Mouse (Mus musculus): ENCODE data around the gene Gm45837. TPM values are rescaled to one million over a fixed set of nuclear protein-coding genes. Genes with fewer than 3 reads are reported as not detected.

The Gm45837 gene
- polyA plus RNA-seq, 1 experiment from 2014 or later: not detected

DNA sequence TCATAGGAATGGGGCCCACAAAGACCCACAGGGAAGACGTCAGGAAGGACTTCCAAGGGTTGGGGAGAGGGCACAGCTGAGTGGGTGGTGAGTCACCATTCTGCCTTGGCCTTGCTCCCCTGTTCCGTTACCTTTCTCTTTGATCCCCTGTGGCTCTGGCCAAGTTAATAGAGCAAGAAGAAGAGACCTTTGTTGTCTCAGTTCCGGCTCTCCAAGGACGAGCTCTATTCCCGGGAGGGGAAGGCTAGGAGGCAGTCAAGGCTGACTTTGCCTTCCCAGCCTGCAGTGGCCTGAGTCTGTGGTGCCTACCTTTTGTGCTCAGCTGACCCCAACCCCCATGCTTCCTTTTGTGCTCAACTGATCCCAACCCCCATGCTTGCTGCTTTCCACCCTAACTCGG is 70.0 kb downstream of the Gm45837 start:
- Histone ChIP-seq H3K27me3 (ENCODE audit: insufficient read depth, low read length) (no peaks in the 10 kb centered on the region), H3K27ac (ENCODE audit: low read depth) (peak overlapping the region; percentile 4; the same call in 1 of the 2 replicates), H3K9ac (no peak overlapping the region), H3K4me2 (no peak overlapping the region), H3K4me1 (ENCODE audit: insufficient read depth) (no peaks in the 10 kb centered on the region), H3K36me3 (ENCODE audit: insufficient read depth) (no peaks in the 10 kb centered on the region), H3K4me3 (ENCODE audit: low read depth, low read length) (no peak overlapping the region), H3K9me3 (ENCODE audit: low read depth, low read length) (no peaks in the 10 kb centered on the region)
- TF ChIP-seq CTCF (IDR thresholded peaks at IDR 0.05; ENCODE audit: low read depth): no peak
- 63% methylated on average over 6 of the region's 6 CpGs for WGBS
- ATAC-seq (ENCODE audit: insufficient read depth) (no peak), DNase-seq (peak; percentile 29)

DNA sequence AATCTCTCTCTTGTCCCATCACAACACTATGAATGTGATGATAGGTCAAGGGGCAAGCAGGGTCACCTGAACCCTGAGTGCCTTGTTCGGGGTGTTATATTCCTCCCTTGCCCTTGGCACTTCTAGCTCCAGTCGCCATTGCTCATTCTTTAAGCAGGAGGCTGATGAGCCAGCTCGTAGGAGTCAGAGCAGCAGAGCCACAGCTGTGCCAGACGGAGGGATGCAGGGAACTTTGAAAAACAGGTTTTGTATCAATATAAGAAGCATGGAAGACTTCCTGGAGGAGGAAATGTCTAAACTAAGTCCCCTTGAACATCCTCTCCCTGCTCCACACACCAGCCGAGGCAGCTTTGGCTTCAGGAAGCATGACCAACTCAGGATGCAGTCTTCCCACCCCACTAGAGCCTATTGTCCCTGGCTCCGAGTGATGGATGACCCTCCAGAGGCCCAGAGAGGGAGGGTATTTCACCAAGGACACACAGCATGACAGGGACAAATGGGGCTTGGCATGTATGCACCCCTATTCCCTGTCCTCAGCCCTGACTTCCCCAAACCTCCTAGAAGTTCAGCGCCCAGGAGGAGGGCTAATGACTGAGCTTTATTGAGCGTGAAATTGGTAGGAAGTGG is 71.3 kb downstream of the Gm45837 start:
- Histone ChIP-seq H3K36me3 (ENCODE audit: insufficient read depth) (no peaks in the 10 kb centered on the region), H3K4me1 (ENCODE audit: insufficient read depth) (no peaks in the 10 kb centered on the region), H3K27me3 (ENCODE audit: insufficient read depth, low read length) (no peaks in the 10 kb centered on the region), H3K27ac (ENCODE audit: low read depth) (no peak overlapping the region), H3K9ac (no peak overlapping the region), H3K9me3 (ENCODE audit: low read depth, low read length) (no peaks in the 10 kb centered on the region), H3K4me3 (ENCODE audit: low read depth, low read length) (no peak overlapping the region), H3K4me2 (no peak overlapping the region)
- 49% methylated on average over 8 of the region's 8 CpGs for WGBS
- DNase-seq (peak; percentile 34), ATAC-seq (ENCODE audit: insufficient read depth) (peak; percentile 42)
- TF ChIP-seq CTCF (IDR thresholded peaks at IDR 0.05; ENCODE audit: low read depth): no peak

DNA sequence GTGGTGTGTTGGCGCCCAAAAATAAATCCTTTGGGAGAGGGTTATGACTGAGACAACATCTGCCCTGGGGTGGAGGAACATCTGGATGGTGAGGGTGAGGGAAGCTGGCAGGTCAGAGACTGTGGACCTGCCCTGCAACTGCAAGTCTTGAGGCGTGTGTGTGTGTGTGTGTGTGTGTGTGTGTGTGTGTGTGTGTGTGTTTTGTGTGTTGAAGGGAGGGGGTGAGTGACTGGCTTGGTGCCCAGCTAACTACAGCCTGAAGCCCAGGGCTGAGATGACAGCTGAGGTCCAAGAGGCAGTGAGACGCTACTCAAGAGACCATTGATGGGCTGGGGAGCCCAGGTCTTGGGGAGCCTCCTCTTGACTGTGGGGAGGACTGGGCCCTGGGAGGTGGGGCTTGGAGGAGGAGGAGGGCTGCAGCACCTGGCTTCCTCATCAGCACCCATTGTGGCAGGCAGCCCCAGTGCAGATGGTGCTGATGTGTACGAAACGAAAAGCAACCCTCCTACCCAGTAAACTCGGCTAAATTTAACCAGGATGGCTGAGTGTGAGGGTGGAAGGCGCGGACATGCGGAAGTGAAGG is 71.9 kb downstream of the Gm45837 start:
- no peak for ATAC-seq (ENCODE audit: insufficient read depth)
- no peaks in the 10 kb centered on the region for H3K4me1 ChIP-seq (ENCODE audit: insufficient read depth)
- DNase-seq: peak; percentile 60
- no peak overlapping the region for H3K4me2 ChIP-seq
- no peaks in the 10 kb centered on the region for H3K36me3 ChIP-seq (ENCODE audit: insufficient read depth)
- TF ChIP-seq CTCF (IDR thresholded peaks at IDR 0.05; ENCODE audit: low read depth): no peak
- H3K27ac ChIP-seq (ENCODE audit: low read depth): no peak overlapping the region
- no peak overlapping the region for H3K4me3 ChIP-seq (ENCODE audit: low read depth, low read length)
- 58% methylated on average over 9 of the region's 9 CpGs for WGBS
- no peaks in the 10 kb centered on the region for H3K9me3 ChIP-seq (ENCODE audit: low read depth, low read length)
- no peak overlapping the region for H3K9ac ChIP-seq
- H3K27me3 ChIP-seq (ENCODE audit: insufficient read depth, low read length): no peaks in the 10 kb centered on the region

DNA sequence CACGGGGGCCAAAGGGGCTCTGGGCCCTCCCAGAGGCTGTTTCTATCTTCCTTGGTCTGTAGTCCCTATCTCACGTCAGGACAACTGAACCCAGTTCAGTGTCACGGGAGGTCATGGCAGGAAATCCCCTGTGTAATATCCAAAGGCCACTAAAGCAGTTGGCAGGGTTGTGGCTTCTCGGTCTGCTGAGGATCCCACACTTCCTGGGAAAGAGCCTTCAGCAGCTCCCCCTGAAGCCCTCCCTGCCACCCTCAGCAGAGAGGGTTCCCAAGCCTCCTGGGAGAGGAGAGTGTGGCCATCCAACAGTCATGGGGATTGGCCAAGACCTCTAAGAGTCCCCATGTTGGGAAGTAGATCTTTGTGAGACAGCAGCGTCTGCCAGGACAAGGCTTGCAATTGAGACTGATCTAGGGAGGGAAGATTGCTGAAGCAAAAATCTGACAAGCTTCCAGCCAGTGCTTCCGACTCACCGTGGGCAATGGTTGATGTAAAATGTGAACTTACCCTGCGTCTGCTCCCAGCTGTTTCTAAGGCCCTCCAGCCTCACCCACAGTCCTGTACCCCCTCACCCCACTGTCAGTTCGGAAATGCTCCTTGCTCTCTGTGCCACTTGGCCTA is 72.9 kb downstream of the Gm45837 start:
- 62% methylated on average over 9 of the region's 9 CpGs for WGBS
- DNase-seq: no peak
- Histone ChIP-seq H3K27ac (ENCODE audit: low read depth) (no peak overlapping the region), H3K9ac (no peak overlapping the region), H3K36me3 (ENCODE audit: insufficient read depth) (no peaks in the 10 kb centered on the region), H3K4me1 (ENCODE audit: insufficient read depth) (no peaks in the 10 kb centered on the region), H3K9me3 (ENCODE audit: low read depth, low read length) (no peaks in the 10 kb centered on the region), H3K4me2 (no peak overlapping the region), H3K4me3 (ENCODE audit: low read depth, low read length) (no peak overlapping the region), H3K27me3 (ENCODE audit: insufficient read depth, low read length) (no peaks in the 10 kb centered on the region)
- no peak for ATAC-seq (ENCODE audit: insufficient read depth)
- TF ChIP-seq CTCF (IDR thresholded peaks at IDR 0.05; ENCODE audit: low read depth): no peak

DNA sequence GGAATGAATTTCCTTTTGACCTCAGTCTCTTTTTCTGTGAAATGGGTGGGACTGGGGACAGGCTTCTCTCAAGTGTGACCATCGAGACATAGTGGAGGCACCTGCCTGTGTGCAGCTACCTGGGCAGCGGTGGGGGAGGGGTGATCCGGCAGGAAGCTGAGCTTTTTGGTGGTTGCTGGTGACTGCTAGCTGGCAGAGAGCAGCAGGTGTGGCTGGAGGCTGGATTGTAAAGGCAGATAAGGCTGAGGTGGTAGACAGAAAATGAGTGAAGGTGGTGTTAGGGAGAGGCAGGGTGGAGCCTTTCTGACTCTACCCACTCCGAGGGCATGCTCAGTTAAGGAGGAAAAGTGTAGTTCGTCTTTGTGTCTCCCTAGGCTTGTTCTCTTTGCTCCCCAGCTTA is 76.4 kb downstream of the Gm45837 start:
- Histone ChIP-seq H3K9me3 (ENCODE audit: low read depth, low read length) (no peaks in the 10 kb centered on the region), H3K9ac (no peak overlapping the region), H3K36me3 (ENCODE audit: insufficient read depth) (no peaks in the 10 kb centered on the region), H3K27me3 (ENCODE audit: insufficient read depth, low read length) (no peaks in the 10 kb centered on the region), H3K27ac (ENCODE audit: low read depth) (no peak overlapping the region), H3K4me1 (ENCODE audit: insufficient read depth) (no peaks in the 10 kb centered on the region), H3K4me3 (ENCODE audit: low read depth, low read length) (no peak overlapping the region), H3K4me2 (no peak overlapping the region)
- DNase-seq (no peak), ATAC-seq (ENCODE audit: insufficient read depth) (no peak)
- no peak for TF ChIP-seq CTCF (IDR thresholded peaks at IDR 0.05; ENCODE audit: low read depth)
- WGBS: 65% methylated on average over 5 of the region's 5 CpGs

DNA sequence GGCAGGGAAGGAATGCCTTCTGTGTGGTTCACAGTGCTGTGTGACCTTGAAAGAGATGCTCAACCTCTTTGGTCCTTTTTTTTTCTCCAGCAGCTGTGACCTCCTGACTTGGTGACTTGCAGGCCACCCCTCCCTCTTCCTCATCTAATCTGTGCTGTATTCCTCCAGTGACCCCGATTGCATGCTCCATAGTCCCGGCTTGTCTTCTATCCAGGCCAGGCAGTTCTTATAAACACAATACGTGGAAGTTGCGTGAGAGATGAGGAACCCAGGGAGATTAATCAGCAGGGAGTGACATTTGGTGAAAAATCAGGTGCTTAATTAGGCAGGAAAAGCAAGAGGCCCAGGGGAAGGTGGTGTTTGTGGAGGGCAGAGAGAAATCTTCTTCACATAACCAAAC is 80.3 kb downstream of the Gm45837 start:
- H3K27me3 ChIP-seq (ENCODE audit: insufficient read depth, low read length): no peaks in the 10 kb centered on the region; the same call in 1 of the 2 replicates
- no peaks in the 10 kb centered on the region for H3K9me3 ChIP-seq (ENCODE audit: low read depth, low read length)
- 20% methylated on average over 4 of the region's 4 CpGs for WGBS
- no peak overlapping the region for H3K9ac ChIP-seq
- DNase-seq: no peak
- H3K36me3 ChIP-seq (ENCODE audit: insufficient read depth): no peaks in the 10 kb centered on the region
- H3K4me2 ChIP-seq: no peak overlapping the region
- H3K4me3 ChIP-seq (ENCODE audit: low read depth, low read length): no peak overlapping the region
- no peak for TF ChIP-seq CTCF (IDR thresholded peaks at IDR 0.05; ENCODE audit: low read depth)
- H3K27ac ChIP-seq (ENCODE audit: low read depth): no peak overlapping the region
- ATAC-seq (ENCODE audit: insufficient read depth): no peak
- H3K4me1 ChIP-seq (ENCODE audit: insufficient read depth): no peaks in the 10 kb centered on the region

DNA sequence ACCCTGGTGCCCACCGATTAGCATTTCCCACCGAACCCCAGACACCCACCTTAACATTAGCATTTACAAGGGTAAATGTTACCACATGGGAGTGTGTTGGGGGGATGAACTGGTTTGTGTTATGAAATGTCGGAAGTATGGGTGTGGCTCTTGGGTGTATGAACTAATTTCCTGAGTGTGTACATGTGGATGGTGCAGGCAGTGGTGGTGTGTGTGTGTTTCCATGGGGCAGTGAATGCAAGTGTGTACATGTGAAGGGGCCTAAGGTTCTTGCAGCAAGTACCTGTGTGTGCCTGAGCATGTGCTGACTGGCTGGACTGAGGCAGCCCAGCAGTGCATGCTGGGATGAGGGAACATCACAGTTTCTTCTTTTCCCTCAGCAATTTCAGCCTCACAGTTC is 87.7 kb downstream of the Gm45837 start:
- TF ChIP-seq CTCF (IDR thresholded peaks at IDR 0.05; ENCODE audit: low read depth): no peak
- WGBS: 76% methylated on average over 3 of the region's 3 CpGs
- no peaks in the 10 kb centered on the region for H3K9me3 ChIP-seq (ENCODE audit: low read depth, low read length)
- H3K4me3 ChIP-seq (ENCODE audit: low read depth, low read length): no peak overlapping the region
- no peak overlapping the region for H3K4me2 ChIP-seq
- peaks cover 5% of the 10 kb centered on the region; the same call in 1 of the 2 replicates for H3K27me3 ChIP-seq (ENCODE audit: insufficient read depth, low read length)
- DNase-seq: no peak
- H3K27ac ChIP-seq (ENCODE audit: low read depth): no peak overlapping the region
- H3K36me3 ChIP-seq (ENCODE audit: insufficient read depth): no peaks in the 10 kb centered on the region
- no peak overlapping the region for H3K9ac ChIP-seq
- no peaks in the 10 kb centered on the region for H3K4me1 ChIP-seq (ENCODE audit: insufficient read depth)
- no peak for ATAC-seq (ENCODE audit: insufficient read depth)

All from lung, embryonic 14.5 days (tissue).